Mouse (Mus musculus) kidney, embryonic 16.5 days (tissue): Measurements from ENCODE around the gene C530008M17Rik. TPM values are rescaled to one million over a fixed set of nuclear protein-coding genes. Genes with fewer than 3 reads are reported as not detected.

Experiments used
- ATAC-seq: fragments of 200-750 bp; cut with Nextera tagmentation; 2 replicates; pipeline ENCODE4 v1.8.0; 2017; ENCODE audit warnings: moderate TSS enrichment; ENCODE audit not compliant: low FRiP score, low TSS enrichment
- H3K27ac ChIP-seq: fragments of 300-500 bp; sonication (generic); 2 replicates; pipeline ENCODE4 v1.5.1; 2014; ENCODE audit warnings: low read length
- H3K27me3 ChIP-seq: fragments of 300-500 bp; sonication (generic); 2 replicates; pipeline ENCODE4 v1.6.1; 2014; ENCODE audit warnings: low read length, control low read depth, mixed read lengths; ENCODE audit not compliant: insufficient read depth
- H3K36me3 ChIP-seq: fragments of 300-500 bp; sonication (generic); 2 replicates; pipeline ENCODE4 v1.6.1; 2014; ENCODE audit warnings: low read length, control low read depth, mixed read lengths; ENCODE audit not compliant: insufficient read depth
- H3K4me1 ChIP-seq: fragments of 300-500 bp; sonication (generic); 2 replicates; pipeline ENCODE4 v1.6.1; 2014; ENCODE audit warnings: low read length, control low read depth, mixed read lengths; ENCODE audit not compliant: insufficient read depth
- H3K4me2 ChIP-seq: fragments of 300-500 bp; sonication (generic); replicated peaks from 2 replicates; pipeline ENCODE4 v1.6.1; 2014; ENCODE audit warnings: low read depth, low read length
- H3K4me3 ChIP-seq: fragments of 300-500 bp; sonication (generic); 2 replicates; pipeline ENCODE4 v1.5.1; 2014; ENCODE audit warnings: mild to moderate bottlenecking, low read length
- H3K9ac ChIP-seq: fragments of 300-500 bp; sonication (generic); replicated peaks from 2 replicates; pipeline ENCODE4 v1.6.1; 2014; ENCODE audit warnings: low read length
- H3K9me3 ChIP-seq: fragments of 300-500 bp; sonication (generic); 2 replicates; pipeline ENCODE4 v1.6.1; 2016; ENCODE audit warnings: low read length, control low read depth
- WGBS: fragments of 180-500 bp; shearing (Covaris S2); extraction: QIAGEN DNeasy Blood & Tissue Kit; methylation state at CpG from one replicate; pipeline ENCODE4 v1.1.7; 2014; 5-methylcytosine and 5-hydroxymethylcytosine counted together
- polyA plus RNA-seq: library from polyadenylated mRNA; unstranded; fragments of >200 nt; fragmentation: Nextera tagmentation; extraction: Ambion mirVana; gene quantifications from 2 replicates; pipeline ENCODE4 v1.2.1, GENCODE M21; 2015

C530008M17Rik gene
- polyA plus RNA-seq, 1 experiment from 2014 or later = 11.7 TPM

- no peak overlapping the region for H3K27ac ChIP-seq
- H3K4me1 ChIP-seq = peaks cover 4% of the 10 kb centered on the region; the same call in 1 of the 2 replicates
- H3K9ac ChIP-seq = no peak overlapping the region
- no peaks in the 10 kb centered on the region for H3K36me3 ChIP-seq
- 59% methylated on average over 14 of the region's 14 CpGs for WGBS
- no peaks in the 10 kb centered on the region for H3K9me3 ChIP-seq
- ATAC-seq = no peak
- H3K27me3 ChIP-seq = no peaks in the 10 kb centered on the region
- H3K4me3 ChIP-seq = no peak overlapping the region
- H3K4me2 ChIP-seq = no peak overlapping the region; the same call in 1 of the 2 replicates
Observed at GRCm38 (mm10) chr5:76779094-76779615, 122.8 kb downstream of the C530008M17Rik start.

- no peak overlapping the region for H3K27ac ChIP-seq
Observed at GRCm38 (mm10) chr5:76781943-76782342, 125.6 kb downstream of the C530008M17Rik start.

DNA sequence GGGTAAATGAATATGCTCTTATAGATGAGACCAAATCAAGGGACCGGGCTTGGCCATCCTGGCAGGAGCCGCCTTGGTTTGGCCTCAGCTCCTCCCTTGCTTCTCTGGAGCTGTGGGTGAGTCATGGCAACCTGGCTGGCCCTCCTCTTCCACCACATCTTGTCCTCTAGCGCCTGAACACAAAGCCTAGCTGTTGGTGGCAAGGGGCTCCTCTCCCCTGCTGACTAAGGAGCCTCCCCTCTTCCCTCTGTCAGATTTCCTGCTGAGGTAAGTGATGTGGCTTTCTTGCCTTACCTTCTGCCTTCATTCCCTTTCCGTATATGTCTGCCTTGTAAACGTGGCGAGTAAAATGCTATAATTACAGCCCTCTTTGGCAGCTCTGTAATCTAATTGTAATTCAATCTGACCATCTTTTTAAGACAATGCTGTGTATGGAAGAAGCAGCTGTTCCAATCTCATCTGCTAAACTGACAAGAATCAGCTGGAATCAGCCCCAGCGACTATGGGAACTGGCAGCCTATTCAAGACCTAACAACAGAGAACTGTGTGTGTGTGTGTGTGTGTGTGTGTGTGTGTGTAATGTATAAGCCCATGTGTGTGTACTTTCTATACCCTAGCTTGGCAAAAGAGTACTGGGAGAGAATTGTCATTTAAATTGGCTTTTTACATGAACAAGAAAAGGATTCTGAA, 126.2 kb downstream of the C530008M17Rik start:
- Histone ChIP-seq H3K4me2 (no peak overlapping the region), H3K4me1 (peaks cover 4% of the 10 kb centered on the region; the same call in 1 of the 2 replicates), H3K27ac (no peak overlapping the region), H3K36me3 (no peaks in the 10 kb centered on the region), H3K9ac (no peak overlapping the region), H3K27me3 (no peaks in the 10 kb centered on the region), H3K9me3 (no peaks in the 10 kb centered on the region), H3K4me3 (no peak overlapping the region)
- peak; percentile 42; the same call in 1 of the 2 replicates for ATAC-seq
- WGBS = 55% methylated on average over 7 of the region's 7 CpGs

More at GRCm38 (mm10) chr5:76781943-76782342, 125.6 kb downstream of the C530008M17Rik start:
- WGBS = 78% methylated on average over 13 of the region's 13 CpGs
- Histone ChIP-seq H3K4me1 (peaks cover 4% of the 10 kb centered on the region; the same call in 1 of the 2 replicates), H3K9ac (no peak overlapping the region), H3K9me3 (no peaks in the 10 kb centered on the region), H3K4me3 (no peak overlapping the region), H3K27me3 (no peaks in the 10 kb centered on the region), H3K36me3 (no peaks in the 10 kb centered on the region), H3K4me2 (no peak overlapping the region)
- no peak for ATAC-seq

DNA sequence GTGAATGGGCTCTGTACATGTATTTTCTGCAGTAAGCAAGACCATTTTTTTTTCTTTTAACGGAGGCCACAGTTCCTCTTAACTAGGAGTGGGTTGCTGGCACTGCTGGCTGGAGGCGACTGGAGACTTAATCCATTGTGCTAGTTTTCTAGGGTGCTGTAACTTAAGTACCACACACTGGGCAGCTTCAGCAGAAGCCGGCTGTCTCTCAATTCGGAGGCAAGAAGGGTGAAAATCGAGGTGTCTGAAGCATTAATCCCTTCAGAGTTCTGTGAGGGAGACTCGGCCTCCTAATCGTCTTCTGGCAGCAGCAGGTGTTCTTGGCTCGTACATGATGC, 126.8 kb downstream of the C530008M17Rik start:
- no peak overlapping the region for H3K4me3 ChIP-seq
- H3K9ac ChIP-seq = no peak overlapping the region
- H3K27me3 ChIP-seq = no peaks in the 10 kb centered on the region
- 79% methylated on average over 8 of the region's 8 CpGs for WGBS
- H3K36me3 ChIP-seq = no peaks in the 10 kb centered on the region
- H3K4me1 ChIP-seq = peaks cover 4% of the 10 kb centered on the region; the same call in 1 of the 2 replicates
- no peak overlapping the region for H3K27ac ChIP-seq
- H3K9me3 ChIP-seq = no peaks in the 10 kb centered on the region
- ATAC-seq = no peak
- H3K4me2 ChIP-seq = no peak overlapping the region

GRCm38 (mm10) chr5:76784151-76784723, 127.9 kb downstream of the C530008M17Rik start:
- 44% methylated on average over 7 of the region's 7 CpGs for WGBS
- Histone ChIP-seq H3K27me3 (no peaks in the 10 kb centered on the region), H3K4me2 (no peak overlapping the region), H3K36me3 (no peaks in the 10 kb centered on the region), H3K27ac (no peak overlapping the region), H3K9me3 (no peaks in the 10 kb centered on the region), H3K9ac (no peak overlapping the region), H3K4me1 (peaks cover 3% of the 10 kb centered on the region; the same call in 1 of the 2 replicates), H3K4me3 (no peak overlapping the region)
- ATAC-seq = no peak

DNA sequence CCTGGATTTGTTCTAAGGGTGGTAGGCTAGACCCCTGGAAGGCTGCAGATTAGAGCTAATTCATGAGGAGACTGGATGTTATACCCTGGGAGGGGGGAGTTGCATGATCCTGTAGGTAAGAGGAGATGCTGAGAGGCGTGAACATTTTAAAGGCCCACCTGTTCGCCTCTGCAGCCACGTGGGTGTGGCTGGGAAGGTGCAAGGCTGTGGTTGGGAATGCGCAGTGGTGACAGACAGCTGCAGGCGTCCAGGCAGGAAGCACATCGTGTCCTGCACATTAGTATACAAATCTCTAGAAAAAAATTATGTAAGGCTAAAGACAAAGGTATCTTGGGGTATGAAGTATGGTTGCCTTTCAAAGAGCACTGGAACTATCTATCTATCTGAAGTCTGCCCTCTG, 128.7 kb downstream of the C530008M17Rik start:
- 81% methylated on average over 6 of the region's 6 CpGs for WGBS
- H3K36me3 ChIP-seq = no peaks in the 10 kb centered on the region
- ATAC-seq = no peak
- H3K4me3 ChIP-seq = no peak overlapping the region
- no peak overlapping the region for H3K4me2 ChIP-seq
- H3K9ac ChIP-seq = no peak overlapping the region
- no peaks in the 10 kb centered on the region for H3K4me1 ChIP-seq
- H3K27me3 ChIP-seq = no peaks in the 10 kb centered on the region
- H3K27ac ChIP-seq = no peak overlapping the region
- H3K9me3 ChIP-seq = no peaks in the 10 kb centered on the region

DNA sequence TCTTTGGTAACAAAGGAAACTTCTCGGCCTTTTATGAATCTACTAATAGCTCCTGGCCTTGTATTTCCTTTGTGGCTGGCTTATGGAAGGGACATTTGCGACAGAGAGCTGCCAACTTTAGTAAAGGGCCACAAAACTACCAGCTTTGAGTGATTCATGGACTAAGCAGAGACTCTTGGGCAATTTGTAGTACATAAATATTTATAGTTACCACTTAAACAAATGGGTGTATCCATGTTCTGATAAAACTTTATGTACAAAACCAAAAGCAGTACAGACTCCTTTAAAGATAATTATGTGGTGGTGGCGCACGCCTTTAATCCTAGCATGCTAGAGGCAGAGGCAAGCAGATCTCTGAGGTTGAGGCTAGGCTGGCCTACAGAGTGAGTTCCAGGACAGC, 133.6 kb downstream of the C530008M17Rik start:
- no peaks in the 10 kb centered on the region for H3K4me1 ChIP-seq
- no peak for ATAC-seq
- H3K27ac ChIP-seq = no peak overlapping the region
- H3K4me3 ChIP-seq = no peak overlapping the region
- WGBS = 90% methylated on average over 4 of the region's 4 CpGs
- H3K4me2 ChIP-seq = no peak overlapping the region
- H3K9ac ChIP-seq = no peak overlapping the region
- H3K27me3 ChIP-seq = no peaks in the 10 kb centered on the region
- no peaks in the 10 kb centered on the region for H3K36me3 ChIP-seq
- H3K9me3 ChIP-seq = no peaks in the 10 kb centered on the region

- Histone ChIP-seq H3K36me3 (no peaks in the 10 kb centered on the region), H3K27me3 (no peaks in the 10 kb centered on the region), H3K4me1 (no peaks in the 10 kb centered on the region), H3K4me3 (no peak overlapping the region), H3K9me3 (no peaks in the 10 kb centered on the region), H3K27ac (no peak overlapping the region), H3K9ac (no peak overlapping the region), H3K4me2 (no peak overlapping the region)
- 87% methylated on average over 4 of the region's 4 CpGs for WGBS
- ATAC-seq = no peak
Observed at GRCm38 (mm10) chr5:76791280-76791679, 135.0 kb downstream of the C530008M17Rik start.

GRCm38 (mm10) chr5:76792720-76793119, 136.4 kb downstream of the C530008M17Rik start:
- Histone ChIP-seq H3K9me3 (no peaks in the 10 kb centered on the region), H3K36me3 (no peaks in the 10 kb centered on the region), H3K4me1 (no peaks in the 10 kb centered on the region; the same call in 1 of the 2 replicates), H3K9ac (no peak overlapping the region), H3K27me3 (no peaks in the 10 kb centered on the region), H3K4me2 (no peak overlapping the region), H3K4me3 (no peak overlapping the region), H3K27ac (no peak overlapping the region)
- WGBS = 88% methylated on average over 6 of the region's 6 CpGs
- no peak for ATAC-seq

- Histone ChIP-seq H3K27ac (no peak overlapping the region), H3K4me1 (peaks cover 22% of the 10 kb centered on the region), H3K4me2 (no peak overlapping the region), H3K9me3 (no peaks in the 10 kb centered on the region), H3K36me3 (no peaks in the 10 kb centered on the region), H3K4me3 (no peak overlapping the region), H3K27me3 (no peaks in the 10 kb centered on the region), H3K9ac (no peak overlapping the region)
- ATAC-seq = no peak
- WGBS = 90% methylated on average over 8 of the region's 8 CpGs
Observed at GRCm38 (mm10) chr5:76798043-76798442, 141.7 kb downstream of the C530008M17Rik start.
